Mouse (Mus musculus) monocyte, adult 5-6 weeks (primary cell): ENCODE measurements around the gene Mapkap1. TPM values are rescaled to one million over a fixed set of nuclear protein-coding genes. Genes with fewer than 3 reads are reported as not detected.

Experiments
- ATAC-seq: fragments of 153-309, 156-312 bp; replicated peaks from 2 replicates; pipeline ENCODE4 v1.8.0; 2017; ENCODE audit warnings: mild to moderate bottlenecking; ENCODE audit not compliant: low TSS enrichment, insufficient number of reproducible peaks, severe bottlenecking, poor library complexity, low FRiP score
- total RNA-seq: library from RNA; stranded (forward); fragments of 200-1000, 200-491, 200-594 nt; gene quantifications from 3 replicates; pipeline ENCODE4 v1.2.3, GENCODE M21; 2017

Mapkap1 gene
- total RNA-seq, 1 experiment from 2014 or later: 82.2 TPM

- ATAC-seq: 0 out of 2 replicates have a peak, but pooled peaks have one; percentile 5
These were observed 113.0 kb downstream of the Mapkap1 start for GRCm38 (mm10) chr2:34519525-34519924.

GRCm38 (mm10) chr2:34521384-34521783 lies 114.8 kb downstream of the Mapkap1 start:
- no peak for ATAC-seq

GRCm38 (mm10) chr2:34526527-34527371 lies 120.2 kb downstream of the Mapkap1 start:
- ATAC-seq: no peak

- ATAC-seq: no peak
These were observed 121.9 kb downstream of the Mapkap1 start for GRCm38 (mm10) chr2:34528491-34528890.

GRCm38 (mm10) chr2:34530042-34530441 lies 123.5 kb downstream of the Mapkap1 start:
- no peak for ATAC-seq

- no peak for ATAC-seq
These were observed 125.3 kb downstream of the Mapkap1 start for GRCm38 (mm10) chr2:34531801-34532298.

GRCm38 (mm10) chr2:34532394-34532793 lies 125.8 kb downstream of the Mapkap1 start:
- ATAC-seq: no peak

- no peak for ATAC-seq
These were observed 126.7 kb downstream of the Mapkap1 start for GRCm38 (mm10) chr2:34533281-34533680.

GRCm38 (mm10) chr2:34534996-34535395 lies 128.4 kb downstream of the Mapkap1 start:
- ATAC-seq: no peak

- no peak for ATAC-seq
These were observed 130.8 kb downstream of the Mapkap1 start for GRCm38 (mm10) chr2:34537356-34537755.

- no peak for ATAC-seq
These were observed 137.0 kb downstream of the Mapkap1 start for GRCm38 (mm10) chr2:34543581-34543980.

GRCm38 (mm10) chr2:34544021-34544420 lies 137.4 kb downstream of the Mapkap1 start:
- no peak for ATAC-seq

- ATAC-seq: no peak
These were observed 138.2 kb downstream of the Mapkap1 start for GRCm38 (mm10) chr2:34544646-34545395.

GRCm38 (mm10) chr2:34546176-34546677 lies 139.7 kb downstream of the Mapkap1 start:
- ATAC-seq: no peak

- ATAC-seq: no peak
These were observed 140.9 kb downstream of the Mapkap1 start for GRCm38 (mm10) chr2:34547516-34547915.

- no peak for ATAC-seq
These were observed 142.4 kb downstream of the Mapkap1 start for GRCm38 (mm10) chr2:34548961-34549360.

- no peak for ATAC-seq
These were observed 142.9 kb downstream of the Mapkap1 start for GRCm38 (mm10) chr2:34549469-34549868.

- no peak for ATAC-seq
These were observed 146.2 kb downstream of the Mapkap1 start for GRCm38 (mm10) chr2:34552772-34553171.

GRCm38 (mm10) chr2:34553580-34554231 lies 147.1 kb downstream of the Mapkap1 start:
- no peak for ATAC-seq
